Mouse (Mus musculus): Measurements from ENCODE around the gene Plxdc1. TPM values are rescaled to one million over a fixed set of nuclear protein-coding genes. Genes with fewer than 3 reads are reported as not detected.

Gene Plxdc1
- 3.5 and 4.8 TPM in 2 replicates for polyA plus RNA-seq (2012; ENCODE audit: low replicate concordance)

DNA sequence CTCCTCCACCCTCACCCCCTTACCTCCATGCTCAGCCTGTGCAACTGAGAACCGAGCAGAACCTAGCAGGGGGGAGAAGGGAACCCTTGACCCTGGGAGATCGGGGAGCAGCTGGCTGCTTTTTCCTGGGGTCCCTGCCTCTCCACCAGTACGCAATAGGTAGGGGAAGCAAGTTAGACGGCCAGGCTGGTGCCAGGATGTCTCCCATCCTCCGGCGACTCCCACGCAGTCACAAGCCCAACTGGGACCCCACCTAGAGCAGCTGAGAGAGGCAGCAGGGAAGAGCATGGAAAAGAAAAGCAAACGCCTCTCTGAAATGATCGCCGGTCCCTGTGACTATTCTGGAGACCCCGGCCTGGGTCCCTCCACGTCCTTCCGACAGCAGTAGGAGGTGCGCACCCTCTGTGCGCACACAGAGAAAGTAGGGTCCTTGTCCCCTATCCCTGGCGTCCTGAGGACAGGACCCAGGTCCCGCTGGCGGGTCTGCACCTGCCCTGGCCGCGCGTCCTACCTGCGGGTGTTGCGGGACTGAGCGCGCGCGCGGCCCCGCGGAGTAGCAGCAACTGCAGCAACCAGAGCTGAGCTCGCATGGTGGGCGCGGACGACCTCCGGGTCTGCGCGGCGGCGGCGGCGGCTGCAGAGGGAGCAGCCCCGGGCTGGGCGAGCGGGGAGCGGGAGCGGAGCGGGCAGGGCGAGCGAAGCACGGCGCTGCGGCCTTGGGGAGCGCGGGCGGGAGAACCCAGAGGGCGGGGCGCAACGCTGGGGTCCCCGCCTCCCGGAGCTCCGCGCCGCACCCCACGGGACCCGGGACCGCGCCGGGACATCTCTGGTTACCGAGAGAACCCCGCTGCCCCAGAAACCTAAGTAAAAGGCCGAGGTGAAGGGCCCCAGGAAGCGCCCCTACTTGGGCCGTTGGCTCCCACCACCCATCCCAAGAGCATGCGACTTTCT lies at the start of gene Plxdc1:
Plxdc1 (minus strand) TSS at position 718 of the 951 bp plus-strand sequence.

DNA sequence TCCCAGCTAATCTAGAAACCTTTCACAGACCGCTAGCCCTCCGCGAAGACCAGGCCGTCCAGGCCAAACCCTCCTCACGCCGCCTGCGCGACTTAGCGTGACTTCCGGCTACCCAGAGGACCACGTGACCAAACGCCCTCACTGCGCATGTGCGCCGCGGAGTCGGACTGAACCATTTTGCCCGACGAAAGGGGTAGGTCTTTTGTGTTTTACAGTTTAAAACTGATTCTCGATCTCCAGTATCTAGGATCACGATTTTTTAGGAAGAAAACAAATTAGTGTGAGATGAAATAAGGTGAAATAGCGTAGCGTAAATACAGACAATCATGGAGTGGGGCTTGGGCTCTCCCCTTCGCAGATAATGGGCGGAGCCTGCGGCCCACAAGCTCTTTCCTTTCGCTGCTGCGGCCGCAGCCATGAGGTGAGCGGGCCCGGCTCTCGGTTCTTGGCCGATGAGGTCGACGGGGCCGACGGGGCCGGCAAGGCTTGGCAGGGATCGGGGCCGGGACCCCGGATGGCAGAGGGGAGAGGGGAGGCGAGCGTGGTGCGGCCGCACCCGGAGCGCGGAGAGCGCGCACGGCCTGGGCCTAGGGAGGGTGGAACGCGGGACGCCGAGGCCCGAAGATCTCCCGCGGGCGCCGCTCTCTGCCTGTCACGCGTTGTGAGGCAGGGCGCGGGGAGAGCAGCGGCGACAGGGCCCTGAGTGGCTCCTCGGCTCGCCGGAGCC lies 40.5 kb upstream of the Plxdc1 start, which contains the start of gene Rpl19:
Rpl19 (plus strand) TSS at position 141 of the 727 bp plus-strand sequence.

DNA sequence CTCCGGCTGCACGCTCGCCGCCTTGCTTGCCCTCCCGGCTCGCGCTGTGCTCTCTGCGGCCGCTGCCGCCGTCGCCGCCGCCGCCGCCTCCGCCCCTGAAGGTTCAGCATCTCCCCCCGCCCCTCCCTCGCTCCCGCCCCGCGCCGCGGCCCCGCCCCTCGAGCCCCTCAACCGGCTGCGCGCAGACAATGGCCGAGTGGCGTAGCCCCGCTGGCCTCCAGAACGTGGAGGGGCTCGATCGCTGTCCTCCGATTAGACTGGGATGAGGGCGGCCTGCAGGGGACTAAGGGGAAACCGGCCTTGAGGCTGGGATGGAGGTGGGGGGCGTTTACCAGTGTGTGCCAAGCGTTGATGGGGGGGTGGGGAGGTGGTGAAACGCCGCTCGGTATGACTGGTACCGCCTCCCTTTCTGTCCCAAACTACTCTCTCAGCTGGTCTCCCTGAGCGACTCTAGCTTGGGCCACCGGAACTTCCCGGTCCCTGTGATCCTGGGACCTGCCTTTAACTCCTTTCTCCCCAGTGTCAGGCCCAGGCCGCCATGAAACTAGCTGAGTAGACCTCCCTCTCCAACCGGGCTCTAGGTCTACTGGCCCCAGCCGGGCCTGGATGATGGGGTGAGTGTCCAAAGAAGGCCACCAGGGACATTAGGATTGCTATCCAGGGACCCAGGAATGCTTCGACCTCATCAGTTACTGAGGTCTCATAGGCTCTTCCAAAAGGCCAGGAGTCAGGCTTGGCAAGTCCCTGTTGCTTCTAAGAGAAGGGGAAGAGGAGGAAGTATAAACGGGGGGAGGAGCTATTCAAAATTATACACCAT lies 36.5 kb upstream of the Plxdc1 start, which contains the start of gene Cacnb1:
Cacnb1 (minus strand) TSS at position 480 of the 817 bp plus-strand sequence.

DNA sequence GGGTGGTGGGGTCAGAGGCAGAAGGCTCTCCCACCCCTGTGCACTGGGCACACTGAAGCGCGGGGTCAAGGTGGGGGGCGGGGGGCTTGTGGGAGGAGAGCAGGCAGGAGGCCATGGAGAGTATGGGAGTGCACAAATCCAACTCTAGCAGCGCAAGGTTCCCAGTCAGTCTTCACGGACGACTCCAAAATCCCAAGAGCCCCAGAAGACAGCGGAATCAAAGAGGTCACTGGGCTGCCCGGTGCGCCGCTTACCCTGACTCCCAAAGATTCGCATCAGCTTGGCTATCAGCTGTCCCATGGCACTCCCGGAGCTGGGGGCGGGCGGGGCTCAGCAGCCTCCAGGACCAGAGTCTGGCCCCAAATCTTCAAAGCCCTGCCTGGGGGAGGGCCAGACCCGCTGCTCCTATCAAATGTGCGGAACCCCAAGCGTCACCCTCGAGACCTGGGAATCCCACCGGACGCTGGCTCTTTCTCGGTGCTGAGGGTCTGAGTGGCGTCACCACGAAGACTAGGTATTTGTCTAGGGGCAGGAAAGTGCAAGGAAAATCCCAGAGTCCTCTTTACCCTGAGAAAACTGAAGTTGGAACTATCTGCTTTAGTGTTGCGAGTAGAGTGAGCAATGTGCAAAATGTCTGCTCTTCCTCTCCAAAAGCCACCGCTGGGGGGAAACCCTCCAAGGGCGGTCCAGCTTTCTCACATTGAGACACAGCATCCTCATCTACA lies 9.5 kb upstream of the Plxdc1 start, which contains the start of gene Arl5c:
Arl5c (minus strand) TSS at position 618 of the 725 bp plus-strand sequence.

GRCm38 (mm10) chr11:97883918-97884600 lies 102.2 kb downstream of the Plxdc1 start, which contains the start of gene Fbxo47:
Fbxo47 (minus strand) TSS chr11:97884154.

Other genes starting within 250 kb of the Plxdc1 start
- gene Pip4k2b, start 241.7 kb downstream of the Plxdc1 start, polyA plus RNA-seq (2012; ENCODE audit: low replicate concordance) = 28.9 and 33.1 TPM in 2 replicates
- gene Cwc25, start 219.9 kb downstream of the Plxdc1 start, polyA plus RNA-seq (2012; ENCODE audit: low replicate concordance) = 18.5 and 25.8 TPM in 2 replicates
- not detected in 2 replicates for gene 1700001P01Rik, start 210.5 kb downstream of the Plxdc1 start, polyA plus RNA-seq (2012; ENCODE audit: low replicate concordance)
- 53.7 and 191 TPM in 2 replicates for gene Rpl23, start 204.0 kb downstream of the Plxdc1 start, polyA plus RNA-seq (2012; ENCODE audit: low replicate concordance)
- 121 and 395 TPM in 2 replicates for gene Lasp1, start 187.4 kb downstream of the Plxdc1 start, polyA plus RNA-seq (2012; ENCODE audit: low replicate concordance)
- 0.58 and 0.85 TPM in 2 replicates for gene B230217C12Rik, start 145.7 kb downstream of the Plxdc1 start, polyA plus RNA-seq (2012; ENCODE audit: low replicate concordance)
- 0.12 TPM in 1 of 2 replicates, not detected in the other for gene Fbxo47, start 102.3 kb downstream of the Plxdc1 start, polyA plus RNA-seq (2012; ENCODE audit: low replicate concordance)
- gene Arl5c, start 9.7 kb upstream of the Plxdc1 start, polyA plus RNA-seq (2012; ENCODE audit: low replicate concordance) = 37.5 and 38.4 TPM in 2 replicates
- gene Cacnb1, start 36.6 kb upstream of the Plxdc1 start, polyA plus RNA-seq (2012; ENCODE audit: low replicate concordance) = 8.5 and 19.3 TPM in 2 replicates
- 665 and 1,760 TPM in 2 replicates for gene Rpl19, start 40.3 kb upstream of the Plxdc1 start, polyA plus RNA-seq (2012; ENCODE audit: low replicate concordance)
- gene Stac2, start 67.0 kb upstream of the Plxdc1 start, polyA plus RNA-seq (2012; ENCODE audit: low replicate concordance) = 19.2 and 20.3 TPM in 2 replicates
- gene Fbxl20, start 164.0 kb upstream of the Plxdc1 start, polyA plus RNA-seq (2012; ENCODE audit: low replicate concordance) = 12.0 and 14.9 TPM in 2 replicates
- gene Med1, start 206.8 kb upstream of the Plxdc1 start, polyA plus RNA-seq (2012; ENCODE audit: low replicate concordance) = 20.8 and 31.9 TPM in 2 replicates
- gene Cdk12, start 216.6 kb upstream of the Plxdc1 start, polyA plus RNA-seq (2012; ENCODE audit: low replicate concordance) = 22.0 and 24.5 TPM in 2 replicates

All from hematopoietic multipotent progenitor cell, adult 10-12 weeks (in vitro differentiated cells).